Mouse (Mus musculus) forelimb bud, embryonic 11.5 days (tissue): ENCODE measurements around the gene Tpt1.
A peak's percentile ranks its signal among the peaks of the same experiment; 100 is the strongest.
"Not testable (repeated sequence)": the region's sequence is repeated elsewhere in the genome, so short reads cannot be mapped to it uniquely, and the experiment has no call there.

Experiments used
- DNase-seq: peaks from one replicate; pipeline ENCODE4 v3.0.0-alpha.2; 2012; ENCODE audit warnings: low read depth, low spot score

Gene Tpt1

GRCm38 (mm10) chr14:75844867-75845697 is at the start of gene Tpt1:
Gene Tpt1 (plus strand): TSS chr14:75845093.
- DNase-seq: peak; percentile 96

- DNase-seq: no peak
Measured at GRCm38 (mm10) chr14:75795918-75796317, 49.0 kb upstream of the Tpt1 start.

GRCm38 (mm10) chr14:75797769-75798386 is 47.0 kb upstream of the Tpt1 start:
- DNase-seq: peak; percentile 77

- no peak for DNase-seq
Measured at GRCm38 (mm10) chr14:75807800-75808199, 37.1 kb upstream of the Tpt1 start.

GRCm38 (mm10) chr14:75809931-75810330 is 35.0 kb upstream of the Tpt1 start:
- no peak for DNase-seq

- no peak for DNase-seq
Measured at GRCm38 (mm10) chr14:75818528-75818927, 26.4 kb upstream of the Tpt1 start.

GRCm38 (mm10) chr14:75819341-75819740 is 25.6 kb upstream of the Tpt1 start:
- no peak for DNase-seq

- no peak for DNase-seq
Measured at GRCm38 (mm10) chr14:75820007-75820406, 24.9 kb upstream of the Tpt1 start.

GRCm38 (mm10) chr14:75826851-75827410 is 18.0 kb upstream of the Tpt1 start:
- no peak for DNase-seq

GRCm38 (mm10) chr14:75828221-75828620 is 16.7 kb upstream of the Tpt1 start:
- no peak for DNase-seq

GRCm38 (mm10) chr14:75828866-75829806 is 15.8 kb upstream of the Tpt1 start:
- peak; percentile 91 for DNase-seq

- DNase-seq: not testable (repeated sequence)
Measured at GRCm38 (mm10) chr14:75829817-75830216, 15.1 kb upstream of the Tpt1 start.

GRCm38 (mm10) chr14:75832031-75832430 is 12.9 kb upstream of the Tpt1 start:
- no peak for DNase-seq

- no peak for DNase-seq
Measured at GRCm38 (mm10) chr14:75832982-75833381, 11.9 kb upstream of the Tpt1 start.

- DNase-seq: no peak
Measured at GRCm38 (mm10) chr14:75833546-75834250, 11.2 kb upstream of the Tpt1 start.

GRCm38 (mm10) chr14:75834251-75834738 is 10.6 kb upstream of the Tpt1 start:
- peak; percentile 93 for DNase-seq

GRCm38 (mm10) chr14:75834739-75835381 is 10.0 kb upstream of the Tpt1 start:
- DNase-seq: peak; percentile 75

- DNase-seq: no peak
Measured at GRCm38 (mm10) chr14:75836579-75836978, 8.3 kb upstream of the Tpt1 start.

- DNase-seq: no peak
Measured at GRCm38 (mm10) chr14:75837048-75837916, 7.6 kb upstream of the Tpt1 start.
